Mouse (Mus musculus): Measurements from ENCODE around the gene Mgat2. TPM values are rescaled to one million over a fixed set of nuclear protein-coding genes. Genes with fewer than 3 reads are reported as not detected.

Mgat2 gene
- polyA plus RNA-seq, 1 experiment from 2014 or later: 44.1 TPM

GRCm38 (mm10) chr12:69198164-69198535 is 14.2 kb downstream of the Mgat2 start, which contains the start of gene Dnaaf2:
Gene Dnaaf2, minus strand, starts transcription at chr12:69198429.
- peak within 1 kb of the TSS; percentile 93 for H3K9ac ChIP-seq

GRCm38 (mm10) chr12:69198985-69199384 is 15.0 kb downstream of the Mgat2 start:
- Histone ChIP-seq H3K27ac (no peak overlapping the region), H3K4me3 (no peak overlapping the region), H3K4me2 (peak overlapping the region; percentile 95), H3K27me3 (no peaks in the 10 kb centered on the region), H3K9me3 (no peaks in the 10 kb centered on the region), H3K9ac (no peak overlapping the region), H3K36me3 (peaks cover 30% of the 10 kb centered on the region), H3K4me1 (peaks cover 22% of the 10 kb centered on the region)
- ATAC-seq (ENCODE audit: insufficient number of reproducible peaks, insufficient read depth, low FRiP score, low TSS enrichment, low read depth): no peak

More at GRCm38 (mm10) chr12:69198164-69198535, 14.2 kb downstream of the Mgat2 start, which contains the start of gene Dnaaf2:
- H3K27me3 ChIP-seq: no peaks in the 10 kb centered on the region
- peaks cover 22% of the 10 kb centered on the region for H3K4me1 ChIP-seq
- peak within 1 kb of the TSS; percentile 95 for H3K4me2 ChIP-seq
- H3K36me3 ChIP-seq: peaks cover 24% of the 10 kb centered on the region
- under 1% methylated on average over 18 of the region's 18 CpGs for WGBS
- H3K27ac ChIP-seq: peak within 1 kb of the TSS; percentile 93
- H3K9me3 ChIP-seq: no peaks in the 10 kb centered on the region
- ATAC-seq (ENCODE audit: insufficient number of reproducible peaks, insufficient read depth, low FRiP score, low TSS enrichment, low read depth): peak; percentile 24
- H3K4me3 ChIP-seq: peak within 1 kb of the TSS; percentile 96

- H3K9ac ChIP-seq: no peak within 1 kb of the TSS
- no peaks in the 10 kb centered on the region for H3K9me3 ChIP-seq
- H3K4me3 ChIP-seq: no peak within 1 kb of the TSS
- WGBS: 87% methylated on average over 16 of the region's 16 CpGs
- H3K27me3 ChIP-seq: no peaks in the 10 kb centered on the region
- H3K4me2 ChIP-seq: no peak within 1 kb of the TSS
- H3K27ac ChIP-seq: no peak within 1 kb of the TSS
- H3K4me1 ChIP-seq: peaks cover under 1% of the 10 kb centered on the region; the same call in 1 of the 2 replicates
- H3K36me3 ChIP-seq: peaks cover 60% of the 10 kb centered on the region
- no peak for ATAC-seq (ENCODE audit: insufficient number of reproducible peaks, insufficient read depth, low FRiP score, low TSS enrichment, low read depth)
These were observed 20.3 kb downstream of the Mgat2 start, which contains the start of gene Gm49384 for GRCm38 (mm10) chr12:69204052-69204833. Gene Gm49384, minus strand, starts transcription at chr12:69204267.

- Histone ChIP-seq H3K4me1 (no peaks in the 10 kb centered on the region), H3K27ac (no peak overlapping the region), H3K4me2 (no peak overlapping the region), H3K9ac (no peak overlapping the region), H3K27me3 (no peaks in the 10 kb centered on the region), H3K9me3 (no peaks in the 10 kb centered on the region), H3K4me3 (no peak overlapping the region), H3K36me3 (peaks cover 61% of the 10 kb centered on the region)
- 95% methylated on average over 8 of the region's 8 CpGs for WGBS
- ATAC-seq (ENCODE audit: insufficient number of reproducible peaks, insufficient read depth, low FRiP score, low TSS enrichment, low read depth): no peak
These were observed 23.4 kb downstream of the Mgat2 start for GRCm38 (mm10) chr12:69207396-69207795.

- Histone ChIP-seq H3K9ac (no peak overlapping the region), H3K4me3 (no peak overlapping the region), H3K36me3 (peaks cover 61% of the 10 kb centered on the region), H3K27me3 (no peaks in the 10 kb centered on the region), H3K27ac (no peak overlapping the region), H3K4me1 (no peaks in the 10 kb centered on the region), H3K9me3 (no peaks in the 10 kb centered on the region), H3K4me2 (no peak overlapping the region)
- ATAC-seq (ENCODE audit: insufficient number of reproducible peaks, insufficient read depth, low FRiP score, low TSS enrichment, low read depth): no peak
- 95% methylated on average over 7 of the region's 7 CpGs for WGBS
These were observed 24.0 kb downstream of the Mgat2 start for GRCm38 (mm10) chr12:69207926-69208325.

GRCm38 (mm10) chr12:69208520-69208919 is 24.6 kb downstream of the Mgat2 start:
- ATAC-seq (ENCODE audit: insufficient number of reproducible peaks, insufficient read depth, low FRiP score, low TSS enrichment, low read depth): no peak
- Histone ChIP-seq H3K9ac (no peak overlapping the region), H3K4me1 (no peaks in the 10 kb centered on the region), H3K4me3 (no peak overlapping the region), H3K27ac (no peak overlapping the region), H3K27me3 (no peaks in the 10 kb centered on the region), H3K36me3 (peaks cover 62% of the 10 kb centered on the region), H3K4me2 (no peak overlapping the region), H3K9me3 (no peaks in the 10 kb centered on the region)
- WGBS: 88% methylated on average over 2 of the region's 2 CpGs

- Histone ChIP-seq H3K27me3 (no peaks in the 10 kb centered on the region), H3K4me2 (no peak overlapping the region), H3K4me3 (no peak overlapping the region), H3K27ac (peak overlapping the region; percentile 55), H3K36me3 (peaks cover 71% of the 10 kb centered on the region), H3K9me3 (no peaks in the 10 kb centered on the region), H3K9ac (no peak overlapping the region), H3K4me1 (no peaks in the 10 kb centered on the region)
- peak; percentile 68 for ATAC-seq (ENCODE audit: insufficient number of reproducible peaks, insufficient read depth, low FRiP score, low TSS enrichment, low read depth)
- WGBS: 83% methylated on average over 18 of the region's 18 CpGs
These were observed 26.4 kb downstream of the Mgat2 start for GRCm38 (mm10) chr12:69210056-69210979.

GRCm38 (mm10) chr12:69211057-69211456 is 27.1 kb downstream of the Mgat2 start:
- Histone ChIP-seq H3K27ac (no peak overlapping the region), H3K4me3 (no peak overlapping the region), H3K9ac (no peak overlapping the region), H3K4me1 (no peaks in the 10 kb centered on the region), H3K36me3 (peaks cover 76% of the 10 kb centered on the region), H3K9me3 (no peaks in the 10 kb centered on the region), H3K4me2 (no peak overlapping the region), H3K27me3 (no peaks in the 10 kb centered on the region)
- 80% methylated on average over 5 of the region's 5 CpGs for WGBS
- ATAC-seq (ENCODE audit: insufficient number of reproducible peaks, insufficient read depth, low FRiP score, low TSS enrichment, low read depth): no peak

- WGBS: 93% methylated on average over 13 of the region's 13 CpGs
- H3K27ac ChIP-seq: no peak overlapping the region
- no peaks in the 10 kb centered on the region for H3K27me3 ChIP-seq
- H3K9me3 ChIP-seq: no peaks in the 10 kb centered on the region
- no peaks in the 10 kb centered on the region for H3K4me1 ChIP-seq
- H3K9ac ChIP-seq: no peak overlapping the region
- H3K4me2 ChIP-seq: no peak overlapping the region
- no peak for ATAC-seq (ENCODE audit: insufficient number of reproducible peaks, insufficient read depth, low FRiP score, low TSS enrichment, low read depth)
- no peak overlapping the region for H3K4me3 ChIP-seq
- H3K36me3 ChIP-seq: peaks cover 77% of the 10 kb centered on the region
These were observed 29.3 kb downstream of the Mgat2 start for GRCm38 (mm10) chr12:69213186-69213777.

- WGBS: 94% methylated on average over 7 of the region's 7 CpGs
- ATAC-seq (ENCODE audit: insufficient number of reproducible peaks, insufficient read depth, low FRiP score, low TSS enrichment, low read depth): no peak
- H3K27me3 ChIP-seq: no peaks in the 10 kb centered on the region
- no peak overlapping the region for H3K9ac ChIP-seq
- H3K27ac ChIP-seq: no peak overlapping the region; the same call in 1 of the 2 replicates
- no peaks in the 10 kb centered on the region for H3K9me3 ChIP-seq
- no peak overlapping the region for H3K4me3 ChIP-seq
- no peaks in the 10 kb centered on the region for H3K4me1 ChIP-seq
- no peak overlapping the region for H3K4me2 ChIP-seq
- peaks cover 79% of the 10 kb centered on the region for H3K36me3 ChIP-seq
These were observed 30.4 kb downstream of the Mgat2 start for GRCm38 (mm10) chr12:69214393-69214792.

GRCm38 (mm10) chr12:69215000-69215785 is 31.2 kb downstream of the Mgat2 start:
- no peak for ATAC-seq (ENCODE audit: insufficient number of reproducible peaks, insufficient read depth, low FRiP score, low TSS enrichment, low read depth)
- H3K27me3 ChIP-seq: no peaks in the 10 kb centered on the region
- H3K9me3 ChIP-seq: no peaks in the 10 kb centered on the region
- no peak overlapping the region for H3K27ac ChIP-seq
- H3K9ac ChIP-seq: no peak overlapping the region
- no peak overlapping the region for H3K4me3 ChIP-seq
- no peaks in the 10 kb centered on the region for H3K4me1 ChIP-seq
- WGBS: 87% methylated on average over 3 of the region's 3 CpGs
- no peak overlapping the region for H3K4me2 ChIP-seq
- peaks cover 78% of the 10 kb centered on the region for H3K36me3 ChIP-seq
